Mouse (Mus musculus) limb, embryonic 10.5 days (tissue): ENCODE measurements around the gene Terb1. TPM values are rescaled to one million over a fixed set of nuclear protein-coding genes. Genes with fewer than 3 reads are reported as not detected.

Experiments
- DNase-seq: peaks from one replicate; pipeline ENCODE4 v3.0.0-alpha.2; 2017; ENCODE audit warnings: low spot score
- H3K27ac ChIP-seq: fragments of 300-500 bp; sonication (generic); 2 replicates; pipeline ENCODE4 v1.5.1; 2016; ENCODE audit warnings: mild to moderate bottlenecking
- H3K27me3 ChIP-seq: fragments of 300-500 bp; sonication (generic); 2 replicates; pipeline ENCODE4 v1.6.1; 2016; ENCODE audit warnings: low read depth, mild to moderate bottlenecking; ENCODE audit not compliant: poor library complexity, severe bottlenecking
- H3K36me3 ChIP-seq: fragments of 300-500 bp; sonication (generic); 2 replicates; pipeline ENCODE4 v1.6.1; 2016; ENCODE audit warnings: mild to moderate bottlenecking, moderate library complexity
- H3K4me1 ChIP-seq: fragments of 300-500 bp; sonication (generic); 2 replicates; pipeline ENCODE4 v1.6.1; 2016
- H3K4me3 ChIP-seq: fragments of 300-500 bp; sonication (generic); 2 replicates; pipeline ENCODE4 v1.5.1; 2016; ENCODE audit warnings: mild to moderate bottlenecking, moderate library complexity
- H3K9me3 ChIP-seq: fragments of 300-500 bp; sonication (generic); replicated peaks from 2 replicates; pipeline ENCODE4 v1.6.1; 2016; ENCODE audit warnings: mild to moderate bottlenecking
- WGBS: fragments of 180-500 bp; shearing (Covaris S2); methylation state at CpG from one replicate; pipeline ENCODE4 v1.1.7; 2016; 5-methylcytosine and 5-hydroxymethylcytosine counted together
- polyA plus RNA-seq: library from polyadenylated mRNA; unstranded; fragments of >200 nt; fragmentation: Nextera tagmentation; extraction: Ambion mirVana; gene quantifications from 2 replicates; pipeline ENCODE4 v1.2.1, GENCODE M21; 2016

Gene Terb1
- polyA plus RNA-seq, 1 experiment from 2014 or later, result 0.21 TPM

- Histone ChIP-seq H3K4me3 (peak overlapping the region; percentile 96), H3K4me1 (peaks cover 12% of the 10 kb centered on the region), H3K36me3 (peaks cover 30% of the 10 kb centered on the region), H3K9me3 (no peaks in the 10 kb centered on the region), H3K27me3 (no peaks in the 10 kb centered on the region), H3K27ac (peak overlapping the region; percentile 100)
- WGBS, result 63% methylated on average over 7 of the region's 7 CpGs
- no peak for DNase-seq
These were observed 66.5 kb downstream of the Terb1 start for GRCm38 (mm10) chr8:104443125-104443679.

- WGBS, result under 1% methylated on average over 74 of the region's 75 CpGs
- peak; percentile 96 for DNase-seq
- H3K4me3 ChIP-seq, result peak within 1 kb of the TSS; percentile 96
- H3K9me3 ChIP-seq, result no peaks in the 10 kb centered on the region
- peak within 1 kb of the TSS; percentile 100 for H3K27ac ChIP-seq
- H3K36me3 ChIP-seq, result peaks cover 37% of the 10 kb centered on the region
- H3K27me3 ChIP-seq, result no peaks in the 10 kb centered on the region
- H3K4me1 ChIP-seq, result peaks cover 12% of the 10 kb centered on the region
These were observed 67.2 kb downstream of the Terb1 start, which contains the start of gene Dync1li2 for GRCm38 (mm10) chr8:104442299-104443124. Gene Dync1li2 (minus strand): TSS chr8:104443047.

GRCm38 (mm10) chr8:104441613-104442012, 68.1 kb downstream of the Terb1 start:
- H3K4me3 ChIP-seq, result peak overlapping the region; percentile 96
- H3K9me3 ChIP-seq, result no peaks in the 10 kb centered on the region
- no peaks in the 10 kb centered on the region for H3K27me3 ChIP-seq
- 69% methylated on average over 7 of the region's 7 CpGs for WGBS
- no peak for DNase-seq
- H3K36me3 ChIP-seq, result peaks cover 46% of the 10 kb centered on the region
- H3K4me1 ChIP-seq, result peaks cover 12% of the 10 kb centered on the region
- H3K27ac ChIP-seq, result peak overlapping the region; percentile 100

- H3K9me3 ChIP-seq, result no peaks in the 10 kb centered on the region
- H3K4me1 ChIP-seq, result peaks cover 12% of the 10 kb centered on the region
- no peak overlapping the region for H3K27ac ChIP-seq
- peaks cover 67% of the 10 kb centered on the region for H3K36me3 ChIP-seq
- no peaks in the 10 kb centered on the region for H3K27me3 ChIP-seq
- 91% methylated on average over 8 of the region's 8 CpGs for WGBS
- no peak for DNase-seq
- no peak overlapping the region for H3K4me3 ChIP-seq
These were observed 70.2 kb downstream of the Terb1 start for GRCm38 (mm10) chr8:104439461-104439860.

- Histone ChIP-seq H3K4me3 (no peak overlapping the region), H3K36me3 (peaks cover 86% of the 10 kb centered on the region), H3K27ac (no peak overlapping the region), H3K9me3 (no peaks in the 10 kb centered on the region), H3K4me1 (peaks cover 12% of the 10 kb centered on the region), H3K27me3 (no peaks in the 10 kb centered on the region)
- WGBS, result 93% methylated on average over 13 of the region's 13 CpGs
- no peak for DNase-seq
These were observed 72.1 kb downstream of the Terb1 start for GRCm38 (mm10) chr8:104437494-104438135.

GRCm38 (mm10) chr8:104436591-104436990, 73.1 kb downstream of the Terb1 start:
- DNase-seq, result no peak
- Histone ChIP-seq H3K9me3 (no peaks in the 10 kb centered on the region), H3K4me3 (no peak overlapping the region), H3K36me3 (peaks cover 96% of the 10 kb centered on the region), H3K27ac (no peak overlapping the region), H3K27me3 (no peaks in the 10 kb centered on the region), H3K4me1 (peaks cover 7% of the 10 kb centered on the region)
- WGBS, result 94% methylated on average over 4 of the region's 4 CpGs

- no peak for DNase-seq
- no peak overlapping the region for H3K27ac ChIP-seq
These were observed 73.7 kb downstream of the Terb1 start for GRCm38 (mm10) chr8:104436038-104436437.

GRCm38 (mm10) chr8:104434826-104435354, 74.8 kb downstream of the Terb1 start:
- DNase-seq, result no peak
- WGBS, result 92% methylated on average over 18 of the region's 18 CpGs
- H3K36me3 ChIP-seq, result peaks cover 100% of the 10 kb centered on the region

More at GRCm38 (mm10) chr8:104436038-104436437, 73.7 kb downstream of the Terb1 start:
- 92% methylated on average over 12 of the region's 12 CpGs for WGBS
- Histone ChIP-seq H3K4me1 (peaks cover 2% of the 10 kb centered on the region), H3K27me3 (no peaks in the 10 kb centered on the region), H3K36me3 (peaks cover 99% of the 10 kb centered on the region), H3K4me3 (no peak overlapping the region), H3K9me3 (no peaks in the 10 kb centered on the region)

GRCm38 (mm10) chr8:104434275-104434674, 75.4 kb downstream of the Terb1 start:
- 95% methylated on average over 4 of the region's 4 CpGs for WGBS
- DNase-seq, result no peak

More at GRCm38 (mm10) chr8:104434826-104435354, 74.8 kb downstream of the Terb1 start:
- Histone ChIP-seq H3K9me3 (no peaks in the 10 kb centered on the region), H3K4me3 (no peak overlapping the region), H3K27ac (no peak overlapping the region), H3K27me3 (no peaks in the 10 kb centered on the region), H3K4me1 (no peaks in the 10 kb centered on the region)

GRCm38 (mm10) chr8:104433191-104433842, 76.4 kb downstream of the Terb1 start:
- H3K4me3 ChIP-seq, result no peak overlapping the region

More at GRCm38 (mm10) chr8:104434275-104434674, 75.4 kb downstream of the Terb1 start:
- no peak overlapping the region for H3K4me3 ChIP-seq
- no peaks in the 10 kb centered on the region for H3K27me3 ChIP-seq
- H3K27ac ChIP-seq, result no peak overlapping the region
- H3K4me1 ChIP-seq, result no peaks in the 10 kb centered on the region
- H3K9me3 ChIP-seq, result no peaks in the 10 kb centered on the region
- peaks cover 100% of the 10 kb centered on the region for H3K36me3 ChIP-seq

GRCm38 (mm10) chr8:104432656-104433055, 77.1 kb downstream of the Terb1 start:
- no peak overlapping the region for H3K4me3 ChIP-seq
- peaks cover 100% of the 10 kb centered on the region for H3K36me3 ChIP-seq
- no peaks in the 10 kb centered on the region for H3K9me3 ChIP-seq
- no peaks in the 10 kb centered on the region for H3K27me3 ChIP-seq
- H3K4me1 ChIP-seq, result no peaks in the 10 kb centered on the region
- no peak for DNase-seq
- 97% methylated on average over 6 of the region's 6 CpGs for WGBS
- no peak overlapping the region for H3K27ac ChIP-seq

More at GRCm38 (mm10) chr8:104433191-104433842, 76.4 kb downstream of the Terb1 start:
- Histone ChIP-seq H3K4me1 (no peaks in the 10 kb centered on the region), H3K27me3 (no peaks in the 10 kb centered on the region), H3K27ac (no peak overlapping the region), H3K36me3 (peaks cover 100% of the 10 kb centered on the region), H3K9me3 (no peaks in the 10 kb centered on the region)
- DNase-seq, result no peak
- WGBS, result 97% methylated on average over 5 of the region's 5 CpGs

- no peak overlapping the region for H3K27ac ChIP-seq
- H3K36me3 ChIP-seq, result peaks cover 100% of the 10 kb centered on the region
- DNase-seq, result no peak
- no peaks in the 10 kb centered on the region for H3K4me1 ChIP-seq
- no peaks in the 10 kb centered on the region for H3K9me3 ChIP-seq
- WGBS, result 93% methylated on average over 7 of the region's 7 CpGs
- no peak overlapping the region for H3K4me3 ChIP-seq
- no peaks in the 10 kb centered on the region for H3K27me3 ChIP-seq
These were observed 79.5 kb downstream of the Terb1 start for GRCm38 (mm10) chr8:104430230-104430629.
